Mouse (Mus musculus) ovary, postnatal 36 days (tissue): ENCODE measurements around the gene Zfp385c.

ENCODE experiments used
- DNase-seq: peaks from one replicate; pipeline ENCODE4 v3.0.0; 2022; ENCODE audit warnings: low spot score, mixed read lengths

Zfp385c gene

GRCm38 (mm10) chr11:100716649-100717048 is 24.4 kb upstream of the Zfp385c start:
- no peak for DNase-seq

GRCm38 (mm10) chr11:100714948-100715347 is 22.7 kb upstream of the Zfp385c start:
- no peak for DNase-seq

- DNase-seq = peak; percentile 68
These were observed 22.3 kb upstream of the Zfp385c start for GRCm38 (mm10) chr11:100714534-100714915.

DNA sequence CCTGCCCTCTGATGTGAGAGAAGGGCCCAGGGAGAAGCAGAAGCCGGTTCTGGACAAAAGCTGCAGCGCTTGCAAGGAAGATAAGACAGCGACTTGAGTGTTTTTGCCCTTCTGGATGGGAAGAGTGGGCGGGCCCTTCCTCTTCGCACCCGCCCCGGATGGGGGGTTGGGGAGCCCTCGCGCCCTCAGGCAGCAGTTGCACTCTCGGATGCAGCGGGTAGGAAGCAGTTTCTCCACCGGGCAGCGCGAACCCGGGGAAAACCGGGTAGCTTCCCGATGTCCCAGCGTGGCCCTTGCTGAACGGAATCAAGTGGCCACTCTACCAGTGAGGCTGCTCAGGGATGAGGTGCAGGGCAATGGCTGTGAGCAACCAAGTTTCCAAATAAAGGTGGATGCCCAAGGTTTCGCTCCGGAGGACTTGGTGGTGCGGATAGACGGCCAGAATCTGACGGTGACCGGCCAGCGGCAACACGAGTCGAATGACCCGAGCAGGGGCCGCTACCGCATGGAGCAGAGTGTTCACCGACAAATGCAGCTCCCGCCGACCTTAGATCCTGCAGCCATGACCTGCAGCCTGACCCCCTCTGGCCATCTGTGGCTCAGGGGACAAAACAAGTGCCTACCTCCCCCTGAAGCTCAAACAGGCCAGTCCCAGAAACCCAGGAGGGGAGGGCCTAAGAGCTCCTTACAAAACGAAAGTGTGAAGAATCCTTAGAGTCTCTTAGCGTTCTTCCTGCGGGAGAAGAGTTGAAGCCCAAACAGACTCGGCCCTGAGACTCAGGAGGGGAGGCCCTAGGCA is 21.7 kb upstream of the Zfp385c start, which contains the start of gene Hspb9:
Hspb9 (plus strand) TSS at position 116 of the 799 bp plus-strand sequence.
- DNase-seq = peak; percentile 78

DNA sequence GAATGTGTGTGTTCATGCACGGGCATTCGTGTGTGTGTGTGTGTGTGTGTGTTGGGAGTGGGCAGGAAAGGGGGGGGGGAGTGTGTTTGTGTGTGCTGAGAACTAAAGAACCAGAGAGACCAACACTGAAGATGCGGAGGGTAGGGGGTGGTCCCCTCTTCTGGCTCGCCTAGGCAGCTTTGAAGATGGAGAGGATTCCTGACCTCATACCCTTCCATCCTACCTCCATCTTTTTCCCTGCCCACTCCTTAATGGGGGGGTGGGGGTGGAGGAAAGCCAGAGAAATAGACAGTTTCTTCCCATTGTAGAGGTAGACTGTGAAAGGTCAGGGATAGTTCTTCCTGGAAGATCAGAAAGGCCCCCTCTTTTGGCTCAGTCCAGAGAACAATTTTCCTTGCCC is 20.9 kb upstream of the Zfp385c start:
- no peak for DNase-seq

- peak; percentile 87 for DNase-seq
These were observed 19.7 kb upstream of the Zfp385c start, which contains the start of gene Kat2a for GRCm38 (mm10) chr11:100711783-100712615. Kat2a (minus strand) TSS chr11:100712465.

GRCm38 (mm10) chr11:100710977-100711376 is 18.7 kb upstream of the Zfp385c start:
- no peak for DNase-seq

- no peak for DNase-seq
These were observed 18.3 kb upstream of the Zfp385c start for GRCm38 (mm10) chr11:100710528-100710927.

GRCm38 (mm10) chr11:100709201-100709810 is 17.1 kb upstream of the Zfp385c start:
- DNase-seq = no peak

DNA sequence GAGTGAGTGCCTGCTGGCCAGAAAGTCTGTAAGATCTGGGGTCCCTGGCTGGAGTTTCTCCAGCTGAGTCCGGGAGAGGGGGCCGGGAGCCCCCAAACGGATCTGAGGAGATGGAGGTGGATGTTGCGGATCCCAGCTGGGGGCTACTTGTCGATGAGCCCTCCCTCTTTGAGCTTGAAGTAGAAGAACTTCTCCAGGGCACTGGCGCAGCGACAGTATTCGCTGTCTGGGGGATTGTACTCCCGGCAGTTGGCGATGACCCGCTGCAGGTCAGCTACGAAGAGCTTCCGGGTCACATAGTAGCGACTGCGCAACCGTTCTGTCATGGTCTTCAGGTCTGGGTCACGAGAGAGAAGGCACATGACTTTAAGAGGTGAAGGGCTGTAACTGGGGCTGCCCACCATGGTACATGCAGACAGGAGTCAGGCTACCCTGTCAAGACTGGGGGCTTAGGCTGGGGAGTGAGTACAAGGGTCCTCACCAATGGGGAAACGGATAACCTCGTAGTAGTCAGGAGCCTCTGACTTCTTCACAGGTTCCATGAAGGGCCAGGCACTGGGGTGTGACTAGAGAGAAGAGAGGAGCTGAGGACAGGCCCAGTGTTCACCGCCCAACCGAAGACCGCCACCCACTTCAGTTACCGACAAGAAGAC is 13.0 kb upstream of the Zfp385c start:
- DNase-seq = no peak

GRCm38 (mm10) chr11:100703851-100704531 is 11.7 kb upstream of the Zfp385c start, which contains the start of gene Dhx58:
Dhx58 (minus strand) TSS chr11:100704271.
- DNase-seq = no peak

- DNase-seq = no peak
These were observed 11.1 kb upstream of the Zfp385c start for GRCm38 (mm10) chr11:100703366-100703765.

- DNase-seq = no peak
These were observed 10.7 kb upstream of the Zfp385c start for GRCm38 (mm10) chr11:100702906-100703305.

- no peak for DNase-seq
These were observed 10.0 kb upstream of the Zfp385c start for GRCm38 (mm10) chr11:100702081-100702851.

DNA sequence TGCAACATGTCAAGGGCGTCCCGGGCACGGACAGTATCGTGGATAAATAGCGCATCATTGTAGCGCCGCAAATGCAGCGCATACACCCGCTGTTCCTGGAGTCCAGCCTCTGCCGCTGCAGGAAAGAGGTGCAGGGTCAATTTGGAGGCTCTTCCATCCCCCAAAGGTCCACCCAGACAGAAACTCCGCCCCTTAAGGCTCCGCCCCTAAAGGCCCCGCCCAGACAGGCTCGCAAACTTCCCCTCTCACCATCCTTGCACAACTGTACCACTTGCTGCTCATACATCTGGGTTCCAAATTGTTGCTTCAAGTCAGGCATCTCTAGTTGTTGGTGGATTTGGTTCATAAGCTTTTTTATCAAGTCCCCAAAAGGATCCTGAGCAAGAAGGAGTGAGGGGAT is 9.0 kb upstream of the Zfp385c start:
- peak; percentile 64 for DNase-seq

- DNase-seq = no peak
These were observed 8.5 kb upstream of the Zfp385c start for GRCm38 (mm10) chr11:100700710-100701109.

DNA sequence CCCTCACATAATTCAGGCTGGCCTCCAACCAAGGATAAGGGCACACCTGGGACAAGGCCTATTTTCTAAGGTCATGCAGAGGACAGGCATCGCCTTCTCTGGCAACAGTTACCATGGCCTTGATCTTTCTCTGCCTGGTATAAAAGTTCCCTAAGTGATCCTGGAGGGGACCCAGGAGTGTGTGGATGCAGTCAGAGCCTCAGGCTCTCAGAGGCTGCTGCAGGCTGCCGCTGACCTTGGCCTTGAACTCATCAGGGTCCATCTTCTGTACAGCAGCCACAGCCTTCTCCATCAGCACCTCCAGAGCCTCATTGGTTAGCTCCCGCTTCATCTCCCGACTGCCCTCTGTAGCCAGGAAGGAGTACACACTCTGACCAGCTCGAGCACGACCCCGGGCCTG is 5.7 kb upstream of the Zfp385c start:
- no peak for DNase-seq

GRCm38 (mm10) chr11:100694926-100695325 is 2.7 kb upstream of the Zfp385c start:
- peak; percentile 74 for DNase-seq

- DNase-seq = no peak
These were observed 899 bp upstream of the Zfp385c start for GRCm38 (mm10) chr11:100693154-100693553.

DNA sequence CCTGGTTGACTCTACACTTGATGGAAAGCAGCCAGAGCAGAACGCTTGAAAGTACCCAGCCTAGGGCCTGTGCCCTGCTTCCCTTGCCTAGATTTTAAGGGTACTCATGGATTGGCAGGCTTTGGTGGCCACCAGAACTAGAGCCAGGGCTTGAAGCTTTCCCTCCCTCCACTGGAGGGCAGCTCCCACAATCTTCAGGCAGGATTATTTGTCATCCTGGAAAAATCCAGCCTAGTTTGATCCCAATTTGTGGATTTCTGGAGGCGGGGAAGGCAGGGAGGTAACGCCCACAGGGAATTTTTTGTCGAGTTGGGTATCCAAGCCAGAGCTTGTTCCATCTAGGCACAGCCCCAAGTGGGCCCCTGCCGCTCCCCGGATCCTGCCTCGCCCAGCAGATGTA is 1.9 kb downstream of the Zfp385c start:
- DNase-seq = no peak

GRCm38 (mm10) chr11:100688443-100688842 is 3.8 kb downstream of the Zfp385c start:
- no peak for DNase-seq
